Mouse (Mus musculus) left cerebral cortex, adult 18-20 months (tissue): Measurements from ENCODE around the gene Slc26a9. TPM values are rescaled to one million over a fixed set of nuclear protein-coding genes. Genes with fewer than 3 reads are reported as not detected.

Experiments used
- DNase-seq, 2 experiments: peaks; one replicate each; pipeline ENCODE4 v3.0.0; 2021 to 2022; ENCODE audit warnings: low spot score in 2 of 2, mixed read lengths in 1 of 2
- total RNA-seq, 2 experiments: library from RNA; stranded (reverse); gene quantifications; 2 replicates each; pipeline ENCODE4 v1.2.3; 2021

The Slc26a9 gene
- total RNA-seq, 2 experiments from 2014 or later: 0.07 TPM; not detected in 1

GRCm38 (mm10) chr1:131734657-131735273 lies 9.1 kb upstream of the Slc26a9 start:
- DNase-seq: no peak

- no peak for DNase-seq
Observed at GRCm38 (mm10) chr1:131736494-131736893, 7.3 kb upstream of the Slc26a9 start.

GRCm38 (mm10) chr1:131737269-131737668 lies 6.6 kb upstream of the Slc26a9 start:
- DNase-seq: peak; percentile 98

- no peak for DNase-seq
Observed at GRCm38 (mm10) chr1:131738760-131739159, 5.1 kb upstream of the Slc26a9 start.

GRCm38 (mm10) chr1:131739481-131740160 lies 4.2 kb upstream of the Slc26a9 start:
- no peak for DNase-seq

- DNase-seq: no peak
Observed at GRCm38 (mm10) chr1:131745391-131745790, 1.6 kb downstream of the Slc26a9 start.

- DNase-seq: no peak
Observed at GRCm38 (mm10) chr1:131747761-131748160, 3.9 kb downstream of the Slc26a9 start.

- DNase-seq: no peak
Observed at GRCm38 (mm10) chr1:131748636-131749035, 4.8 kb downstream of the Slc26a9 start.

GRCm38 (mm10) chr1:131749706-131750545 lies 6.1 kb downstream of the Slc26a9 start:
- DNase-seq: no peak

GRCm38 (mm10) chr1:131751181-131751890 lies 7.5 kb downstream of the Slc26a9 start:
- no peak for DNase-seq

- DNase-seq: no peak
Observed at GRCm38 (mm10) chr1:131751891-131752311, 8.1 kb downstream of the Slc26a9 start.

- DNase-seq: no peak
Observed at GRCm38 (mm10) chr1:131754212-131754829, 10.5 kb downstream of the Slc26a9 start.

- peak; percentile 58 to 77 for DNase-seq
Observed at GRCm38 (mm10) chr1:131754916-131755315, 11.1 kb downstream of the Slc26a9 start.

- no peak for DNase-seq
Observed at GRCm38 (mm10) chr1:131757211-131757610, 13.4 kb downstream of the Slc26a9 start.

- DNase-seq: no peak
Observed at GRCm38 (mm10) chr1:131758796-131759195, 15.0 kb downstream of the Slc26a9 start.

- DNase-seq: no peak
Observed at GRCm38 (mm10) chr1:131759667-131760427, 16.0 kb downstream of the Slc26a9 start.

- DNase-seq: no peak
Observed at GRCm38 (mm10) chr1:131760428-131760820, 16.6 kb downstream of the Slc26a9 start.

GRCm38 (mm10) chr1:131761079-131761831 lies 17.4 kb downstream of the Slc26a9 start:
- DNase-seq: no peak

GRCm38 (mm10) chr1:131763683-131764082 lies 19.9 kb downstream of the Slc26a9 start:
- no peak for DNase-seq
